Mouse (Mus musculus): ENCODE measurements around the gene Adck2.

DNA sequence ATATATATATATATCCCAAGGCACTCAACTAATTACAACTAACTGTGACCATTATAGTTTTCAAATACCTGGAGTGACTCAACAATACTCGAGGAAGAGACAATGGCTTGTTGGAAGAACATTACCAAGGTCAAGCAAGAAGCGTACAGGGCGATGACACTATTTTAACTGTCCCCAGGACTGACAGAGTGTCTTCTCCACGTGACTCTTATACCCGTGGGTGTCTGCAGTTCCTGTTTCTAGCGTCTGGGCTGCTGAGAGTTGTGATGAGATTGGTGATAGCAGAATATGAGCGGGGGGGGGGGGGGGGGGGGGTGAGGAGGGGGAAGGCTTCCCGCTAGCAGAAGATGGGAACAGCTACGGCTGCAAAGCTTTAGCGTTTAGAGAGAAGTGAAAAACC lies 46.9 kb upstream of the Adck2 start:
- TF ChIP-seq CTCF (IDR thresholded peaks at IDR 0.05; ENCODE audit: control insufficient read depth, insufficient read depth, low read length) = no peak
- no peak for TF ChIP-seq POLR2A (IDR thresholded peaks at IDR 0.05; ENCODE audit: borderline replicate concordance, control insufficient read depth, low read depth, low read length)

Data from bone marrow, adult 2 months (tissue).